Mouse (Mus musculus): ENCODE measurements around the gene Zfp143. TPM values are rescaled to one million over a fixed set of nuclear protein-coding genes. Genes with fewer than 3 reads are reported as not detected.
"Not testable (repeated sequence)": the region's sequence is repeated elsewhere in the genome, so short reads cannot be mapped to it uniquely, and the experiment has no call there.

Zfp143 gene
- 26.1 and 26.8 TPM in 2 replicates for polyA plus RNA-seq (2016; fragmentation: Nextera tagmentation; extraction: Ambion mirVana)

DNA sequence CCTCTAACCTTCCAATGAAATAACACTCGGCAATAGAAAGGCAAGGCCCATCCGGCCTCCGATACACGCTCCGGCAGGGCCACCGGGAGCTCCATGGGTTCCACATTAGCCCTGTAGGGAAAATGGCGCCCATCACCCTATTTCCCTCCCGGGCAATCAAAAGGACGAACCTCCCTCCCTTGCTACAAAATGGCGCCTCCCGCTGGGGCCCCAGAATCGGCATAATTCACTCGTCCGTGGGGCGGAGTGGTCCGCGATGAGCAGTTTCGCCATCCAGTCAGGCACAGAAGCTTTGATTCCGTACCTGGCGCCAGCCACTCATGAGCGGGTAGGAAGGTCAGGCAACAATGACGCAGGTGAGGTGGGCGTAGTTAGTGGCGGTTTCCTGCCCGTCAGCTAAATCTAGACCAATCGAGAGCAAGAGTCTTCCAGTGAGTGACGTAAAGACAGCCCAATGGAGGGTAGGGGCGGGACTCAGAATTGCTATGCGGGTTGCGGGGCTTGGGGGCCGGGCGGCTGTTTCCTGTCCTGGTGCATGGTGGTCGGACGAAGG lies at the start of gene Zfp143:
Zfp143 (plus strand) TSS at position 19 of the 553 bp plus-strand sequence.
- H3K27ac ChIP-seq (replicated peaks), result peak within 1 kb of the TSS; percentile 99
- DNase-seq (ENCODE audit: low spot score), result peak; percentile 99
- H3K4me1 ChIP-seq, result peaks cover 13% of the 10 kb centered on the region
- WGBS, result under 1% methylated on average over 34 of the region's 34 CpGs
- H3K9me3 ChIP-seq, result no peaks in the 10 kb centered on the region
- H3K36me3 ChIP-seq (replicated peaks), result peaks cover 60% of the 10 kb centered on the region
- no peaks in the 10 kb centered on the region for H3K27me3 ChIP-seq (replicated peaks; ENCODE audit: low read depth, poor library complexity, severe bottlenecking)
- peak within 1 kb of the TSS; percentile 74 for H3K4me3 ChIP-seq

DNA sequence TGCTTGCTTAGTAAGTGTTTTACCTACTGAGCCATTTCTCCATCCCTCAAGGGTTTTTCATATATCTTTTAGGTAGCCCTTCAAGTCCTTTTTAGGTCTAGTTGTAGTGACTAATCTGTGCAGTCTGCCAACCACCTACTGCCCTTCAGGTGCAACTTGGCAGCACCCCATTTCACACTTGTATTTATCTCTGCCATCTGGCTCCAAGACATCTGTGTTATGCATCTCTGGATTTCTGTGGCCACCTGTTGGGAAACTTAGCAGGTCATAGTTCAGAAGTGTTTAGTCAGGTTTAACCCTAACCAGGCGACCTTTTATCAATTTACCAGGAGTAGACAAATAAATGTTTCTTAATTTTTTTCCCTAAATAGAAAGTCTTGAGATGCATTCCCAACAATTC lies 49.6 kb upstream of the Zfp143 start:
- 56% methylated on average over 1 of the region's 1 CpGs for WGBS
- Histone ChIP-seq H3K27me3 (replicated peaks; ENCODE audit: low read depth, poor library complexity, severe bottlenecking) (no peaks in the 10 kb centered on the region), H3K36me3 (replicated peaks) (no peaks in the 10 kb centered on the region), H3K27ac (replicated peaks) (no peak overlapping the region), H3K9me3 (no peaks in the 10 kb centered on the region), H3K4me3 (no peak overlapping the region), H3K4me1 (no peaks in the 10 kb centered on the region)
- no peak for DNase-seq (ENCODE audit: low spot score)

DNA sequence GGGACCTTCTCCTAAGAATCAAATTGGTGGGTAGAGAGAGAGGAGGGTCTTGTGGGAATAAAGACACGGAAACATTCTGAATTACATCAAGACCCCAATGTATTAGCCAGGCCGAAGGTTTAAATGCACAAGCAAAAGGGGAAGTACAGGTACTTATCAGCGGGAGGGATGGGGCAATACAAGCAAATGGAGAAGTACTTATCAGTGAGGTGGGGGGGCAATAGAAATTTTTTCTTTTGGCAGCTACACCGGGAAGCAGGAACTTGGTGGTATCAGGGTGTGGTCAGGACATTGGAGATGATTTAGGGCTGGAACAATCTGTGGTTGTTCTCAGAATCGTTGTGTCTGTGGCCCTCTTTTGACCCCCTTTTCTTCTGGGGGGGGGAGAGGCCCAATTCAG lies 46.7 kb upstream of the Zfp143 start:
- H3K27ac ChIP-seq (replicated peaks), result no peak overlapping the region
- H3K4me1 ChIP-seq, result 0 out of 2 replicates have a peak, but pooled peaks cover 5% of the 10 kb centered on the region
- no peak for DNase-seq (ENCODE audit: low spot score)
- no peak overlapping the region for H3K4me3 ChIP-seq
- H3K36me3 ChIP-seq (replicated peaks), result no peaks in the 10 kb centered on the region
- no peaks in the 10 kb centered on the region for H3K9me3 ChIP-seq
- no peaks in the 10 kb centered on the region for H3K27me3 ChIP-seq (replicated peaks; ENCODE audit: low read depth, poor library complexity, severe bottlenecking)
- 80% methylated on average over 5 of the region's 5 CpGs for WGBS

DNA sequence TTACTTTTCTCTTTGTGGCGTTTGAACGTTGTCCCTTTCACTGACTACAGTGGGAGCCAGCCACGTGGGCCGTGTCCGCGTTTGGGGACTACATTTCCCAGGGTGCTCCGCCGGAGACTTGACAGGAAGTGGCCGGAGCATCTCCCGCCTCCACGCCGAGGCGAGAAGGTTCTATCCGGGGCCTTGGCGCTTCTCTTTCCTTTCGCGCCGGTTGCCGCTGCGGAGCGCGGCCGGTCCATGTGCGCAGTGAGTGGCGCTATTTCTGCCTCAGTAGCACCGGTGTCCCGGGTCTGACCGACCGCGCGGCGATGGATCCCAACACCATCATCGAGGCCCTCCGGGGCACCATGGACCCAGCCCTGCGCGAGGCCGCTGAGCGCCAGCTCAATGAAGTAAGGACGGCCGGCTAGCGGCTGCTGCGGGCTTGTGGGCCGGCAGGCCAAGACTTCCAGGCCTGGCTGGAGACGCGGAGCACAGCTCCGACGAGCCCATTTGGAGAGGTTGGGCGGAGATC lies 42.8 kb upstream of the Zfp143 start, which contains the start of gene Ipo7:
Ipo7 (plus strand) TSS at position 158 of the 514 bp plus-strand sequence.
- DNase-seq (ENCODE audit: low spot score), result peak; percentile 94
- under 1% methylated on average over 48 of the region's 48 CpGs for whole genome bisulfite sequencing
- peak within 1 kb of the TSS; percentile 95 for H3K27ac ChIP-seq (replicated peaks)

DNA sequence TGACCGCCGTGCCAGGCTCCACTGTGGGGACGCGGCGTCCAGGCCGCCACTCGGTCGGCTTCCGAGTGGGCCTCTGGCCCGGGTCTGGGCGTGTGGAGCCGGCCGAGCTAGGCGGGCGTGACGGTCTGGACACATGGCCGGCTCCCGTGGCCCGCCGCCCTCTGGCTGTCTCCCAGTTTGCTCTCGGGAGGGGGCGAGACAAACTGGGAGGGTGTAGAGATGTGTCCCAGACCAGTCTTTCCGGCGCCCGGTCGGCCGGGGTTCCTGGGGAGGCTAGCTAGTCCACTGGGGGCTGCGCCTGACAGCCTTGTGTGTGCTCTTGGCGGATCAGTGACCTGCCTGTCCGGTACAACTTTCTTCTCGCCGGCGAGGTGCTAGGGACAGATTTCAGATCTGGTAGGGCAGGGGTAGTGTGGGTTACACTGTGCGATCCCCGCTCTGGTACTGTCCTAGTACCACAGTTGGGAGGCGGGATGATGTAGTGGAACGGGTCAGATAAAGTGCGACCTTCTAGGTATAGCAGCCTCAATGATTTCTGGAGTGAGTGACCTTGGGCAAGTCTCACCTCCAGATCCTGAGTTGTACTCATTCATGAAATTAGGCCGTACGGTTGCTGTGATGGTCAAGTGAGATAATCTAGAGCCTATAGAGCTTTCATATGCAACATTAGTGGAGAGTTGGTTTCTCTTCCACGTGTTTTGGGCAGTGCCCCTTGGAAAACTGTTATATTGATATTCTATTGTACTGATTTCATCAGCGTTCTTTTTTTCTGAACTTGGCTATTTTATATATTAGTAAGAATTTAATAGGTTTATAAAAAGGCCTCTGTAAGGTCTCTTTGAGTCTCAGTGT lies 42.2 kb upstream of the Zfp143 start:
- H3K27me3 ChIP-seq (replicated peaks; ENCODE audit: low read depth, poor library complexity, severe bottlenecking), result no peaks in the 10 kb centered on the region
- peaks cover 14% of the 10 kb centered on the region for H3K4me1 ChIP-seq
- no peak for DNase-seq (ENCODE audit: low spot score)
- WGBS, result under 1% methylated on average over 42 of the region's 42 CpGs
- peak overlapping the region; percentile 95 for H3K27ac ChIP-seq (replicated peaks)
- peaks cover 28% of the 10 kb centered on the region for H3K36me3 ChIP-seq (replicated peaks)
- peak overlapping the region; percentile 97 for H3K4me3 ChIP-seq
- no peaks in the 10 kb centered on the region for H3K9me3 ChIP-seq

More for the DNA sequence above, 42.8 kb upstream of the Zfp143 start, which contains the start of gene Ipo7:
- H3K27me3 ChIP-seq (replicated peaks; ENCODE audit: low read depth, poor library complexity, severe bottlenecking), result no peaks in the 10 kb centered on the region
- H3K36me3 ChIP-seq (replicated peaks), result peaks cover 22% of the 10 kb centered on the region
- H3K4me3 ChIP-seq, result peak within 1 kb of the TSS; percentile 97
- peaks cover 14% of the 10 kb centered on the region for H3K4me1 ChIP-seq
- no peaks in the 10 kb centered on the region for H3K9me3 ChIP-seq

DNA sequence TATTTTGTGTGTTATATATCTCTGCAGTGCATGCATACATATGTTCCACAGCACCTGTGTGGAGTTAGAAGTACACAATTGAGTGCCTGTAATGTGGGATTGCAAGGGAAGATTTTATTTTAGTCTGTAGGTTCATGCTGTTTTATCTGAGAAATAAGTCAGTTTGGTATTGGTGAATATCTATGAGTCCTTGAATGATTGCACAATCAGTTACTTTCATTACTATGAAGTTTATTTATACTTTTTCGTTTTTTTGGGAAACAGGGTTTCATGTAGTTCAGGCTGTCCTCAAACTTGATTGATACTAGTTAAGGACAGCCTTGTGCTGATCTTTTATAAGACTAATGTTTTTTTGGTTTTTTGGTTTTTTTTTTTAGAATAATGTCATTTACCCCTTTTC lies 37.5 kb upstream of the Zfp143 start:
- H3K9me3 ChIP-seq, result peaks cover 7% of the 10 kb centered on the region; the same call in 1 of the 2 replicates
- H3K36me3 ChIP-seq (replicated peaks), result peaks cover 65% of the 10 kb centered on the region
- H3K27me3 ChIP-seq (replicated peaks; ENCODE audit: low read depth, poor library complexity, severe bottlenecking), result no peaks in the 10 kb centered on the region
- no peak for DNase-seq (ENCODE audit: low spot score)
- H3K4me1 ChIP-seq, result peaks cover 14% of the 10 kb centered on the region
- no peak overlapping the region for H3K27ac ChIP-seq (replicated peaks)
- H3K4me3 ChIP-seq, result no peak overlapping the region
- 84% methylated on average over 1 of the region's 1 CpGs for WGBS

DNA sequence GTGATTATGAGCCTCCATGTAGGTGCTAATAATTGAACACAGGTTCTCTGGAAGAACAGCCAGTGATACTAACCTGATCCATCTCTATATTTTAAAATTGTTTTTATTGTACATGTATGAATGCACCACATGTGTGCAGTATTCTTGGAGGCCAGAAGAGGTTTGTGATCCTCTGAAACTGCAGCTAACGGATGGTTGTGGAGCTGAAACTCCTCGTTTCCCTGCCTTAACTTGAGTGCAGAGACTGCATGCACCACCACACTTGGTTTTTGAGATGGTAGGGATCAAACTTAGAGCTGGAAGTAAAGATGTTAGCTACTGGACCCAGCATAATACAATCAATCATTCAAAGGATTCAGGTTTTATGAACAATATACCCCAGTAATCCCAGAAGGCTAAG lies 34.4 kb upstream of the Zfp143 start:
- Histone ChIP-seq H3K9me3 (peaks cover 7% of the 10 kb centered on the region; the same call in 1 of the 2 replicates), H3K27me3 (replicated peaks; ENCODE audit: low read depth, poor library complexity, severe bottlenecking) (no peaks in the 10 kb centered on the region), H3K36me3 (replicated peaks) (peaks cover 90% of the 10 kb centered on the region), H3K27ac (replicated peaks) (no peak overlapping the region), H3K4me3 (no peak overlapping the region), H3K4me1 (no peaks in the 10 kb centered on the region)
- no peak for DNase-seq (ENCODE audit: low spot score)
- WGBS, result 86% methylated on average over 2 of the region's 2 CpGs

DNA sequence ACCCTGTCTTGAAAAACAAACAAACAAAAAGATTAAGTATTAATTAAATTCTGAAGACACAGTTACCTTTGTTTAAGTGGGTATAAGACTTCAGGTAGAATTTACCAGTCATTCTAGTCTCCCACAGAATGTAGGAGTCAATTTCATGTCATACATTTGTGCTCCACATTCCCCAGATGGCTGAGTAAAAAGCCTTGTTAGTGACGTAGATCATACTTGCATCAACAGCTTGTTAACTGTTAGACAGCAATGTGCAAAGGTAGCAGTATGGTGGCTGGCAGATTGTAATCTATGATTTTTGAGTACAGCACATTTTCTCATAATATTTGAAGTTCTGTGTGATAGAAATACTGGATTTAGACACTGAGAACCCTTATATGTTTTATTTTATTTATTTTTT lies 32.2 kb upstream of the Zfp143 start:
- no peak for DNase-seq (ENCODE audit: low spot score)
- peaks cover 91% of the 10 kb centered on the region for H3K36me3 ChIP-seq (replicated peaks)
- no peaks in the 10 kb centered on the region for H3K27me3 ChIP-seq (replicated peaks; ENCODE audit: low read depth, poor library complexity, severe bottlenecking)
- no peak overlapping the region for H3K27ac ChIP-seq (replicated peaks)
- H3K9me3 ChIP-seq, result peaks cover 7% of the 10 kb centered on the region; the same call in 1 of the 2 replicates
- WGBS, result 86% methylated on average over 1 of the region's 1 CpGs
- H3K4me1 ChIP-seq, result no peaks in the 10 kb centered on the region
- H3K4me3 ChIP-seq, result no peak overlapping the region

DNA sequence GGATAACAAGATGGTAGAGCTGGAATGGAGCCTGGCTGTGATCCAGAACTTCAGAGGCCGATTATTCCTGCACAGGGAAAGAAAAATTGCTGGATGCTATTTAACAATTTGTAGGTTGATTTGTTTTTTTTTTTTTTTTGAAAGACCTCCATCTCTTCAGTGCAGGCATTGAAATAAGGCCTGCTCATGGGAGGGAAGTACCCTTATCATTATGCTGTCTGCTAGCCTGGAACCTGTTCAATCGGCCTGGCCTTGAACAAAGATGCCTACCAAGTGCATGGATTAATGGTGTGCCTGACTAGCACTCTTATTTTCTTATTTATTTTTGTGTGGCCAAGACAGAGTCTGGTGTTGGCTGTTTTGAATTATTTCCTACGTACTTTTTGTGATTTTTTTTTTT lies 30.7 kb upstream of the Zfp143 start:
- H3K4me1 ChIP-seq, result no peaks in the 10 kb centered on the region
- DNase-seq (ENCODE audit: low spot score), result no peak
- no peaks in the 10 kb centered on the region for H3K9me3 ChIP-seq
- no peaks in the 10 kb centered on the region for H3K27me3 ChIP-seq (replicated peaks; ENCODE audit: low read depth, poor library complexity, severe bottlenecking)
- H3K4me3 ChIP-seq, result no peak overlapping the region
- WGBS, result 91% methylated on average over 3 of the region's 3 CpGs
- no peak overlapping the region for H3K27ac ChIP-seq (replicated peaks)
- H3K36me3 ChIP-seq (replicated peaks), result peaks cover 91% of the 10 kb centered on the region

DNA sequence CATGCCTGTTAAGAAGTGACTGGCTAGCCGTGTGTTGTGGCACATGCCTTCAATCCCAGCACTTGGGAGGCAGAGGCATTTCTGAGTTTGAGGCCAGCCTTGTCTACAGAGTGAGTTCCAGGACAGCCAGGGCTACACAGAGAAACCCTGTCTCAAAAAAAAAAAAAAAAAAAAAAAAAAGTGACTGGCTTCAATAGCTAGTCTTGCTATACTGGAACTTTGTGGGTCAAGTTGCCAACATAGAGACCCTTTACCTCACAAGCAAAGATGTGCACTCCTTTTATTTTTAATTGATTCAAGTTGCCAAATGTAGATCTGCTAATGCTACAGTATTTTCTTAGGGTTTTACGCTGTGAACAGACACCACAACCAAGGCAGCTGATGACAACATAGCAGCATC lies 3.3 kb upstream of the Zfp143 start:
- H3K36me3 ChIP-seq (replicated peaks), result peaks cover 73% of the 10 kb centered on the region
- H3K4me3 ChIP-seq; H3K27me3 ChIP-seq (replicated peaks; ENCODE audit: low read depth, poor library complexity, severe bottlenecking); DNase-seq (ENCODE audit: low spot score); H3K4me1 ChIP-seq; H3K27ac ChIP-seq (replicated peaks); H3K9me3 ChIP-seq: not testable (repeated sequence)
- 93% methylated on average over 2 of the region's 2 CpGs for WGBS

DNA sequence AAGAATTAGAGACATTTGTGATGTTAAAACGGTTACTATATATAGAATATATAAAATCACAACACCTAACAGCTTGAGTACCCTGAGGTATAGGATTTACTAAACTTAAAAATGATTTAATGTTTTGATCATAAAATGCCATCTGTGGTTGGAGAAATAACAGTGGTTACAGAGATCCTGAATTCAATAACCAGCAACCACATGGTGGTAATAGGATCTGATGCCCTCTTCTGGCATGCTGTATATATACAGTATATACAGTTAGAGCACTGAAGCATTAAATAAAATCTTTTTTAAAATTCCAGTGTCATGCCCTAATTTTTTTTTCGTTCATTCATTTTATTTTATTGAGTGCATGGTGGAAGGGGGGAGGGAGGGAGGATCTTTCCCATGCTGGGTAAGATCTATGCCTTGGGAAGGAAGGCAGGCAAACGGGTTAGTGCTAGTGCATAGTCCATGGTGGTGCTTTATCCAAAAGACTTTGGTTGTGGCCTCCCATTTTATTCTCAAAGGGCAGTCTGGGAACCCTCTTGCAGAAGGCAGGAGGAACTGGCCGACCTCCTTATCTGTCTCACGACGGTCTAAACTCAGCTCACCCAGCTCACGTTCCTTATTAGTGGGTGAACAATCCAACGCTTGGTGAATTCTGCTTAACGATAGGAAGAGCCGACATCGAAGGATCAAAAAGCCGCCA lies 1.8 kb upstream of the Zfp143 start:
- H3K4me3 ChIP-seq, result no peak overlapping the region
- no peaks in the 10 kb centered on the region for H3K27me3 ChIP-seq (replicated peaks; ENCODE audit: low read depth, poor library complexity, severe bottlenecking)
- peaks cover 13% of the 10 kb centered on the region for H3K4me1 ChIP-seq
- H3K9me3 ChIP-seq, result no peaks in the 10 kb centered on the region
- DNase-seq (ENCODE audit: low spot score), result no peak
- 90% methylated on average over 12 of the region's 12 CpGs for WGBS
- peaks cover 70% of the 10 kb centered on the region for H3K36me3 ChIP-seq (replicated peaks)
- H3K27ac ChIP-seq (replicated peaks), result no peak overlapping the region

DNA sequence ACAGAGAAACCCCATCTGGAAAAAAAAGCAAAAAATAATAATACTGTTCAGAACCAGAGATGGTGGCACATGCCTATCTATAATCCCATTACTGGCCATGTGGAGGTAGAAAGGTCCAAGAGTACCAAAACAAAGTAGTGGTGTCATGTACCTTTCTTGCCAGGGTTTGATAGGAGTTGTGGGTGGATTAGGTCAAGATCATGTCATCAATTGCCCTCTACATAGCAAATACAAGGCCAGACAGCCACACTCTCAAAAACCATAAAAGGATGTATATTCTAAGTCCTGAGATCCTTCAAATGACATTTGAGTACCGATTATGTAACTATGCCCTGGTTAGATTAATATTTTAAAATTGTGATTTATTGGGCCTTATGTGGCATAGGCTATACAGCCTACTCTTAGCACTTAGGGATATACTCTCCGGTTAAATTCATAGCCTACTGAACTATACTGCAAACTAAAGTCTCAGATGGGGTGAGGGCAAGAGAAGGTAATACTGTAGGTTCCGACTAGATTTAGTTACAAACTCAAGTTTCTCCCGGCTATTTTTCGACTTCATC lies 830 bp upstream of the Zfp143 start:
- Histone ChIP-seq H3K27me3 (replicated peaks; ENCODE audit: low read depth, poor library complexity, severe bottlenecking) (no peaks in the 10 kb centered on the region), H3K4me1 (peaks cover 13% of the 10 kb centered on the region), H3K9me3 (no peaks in the 10 kb centered on the region), H3K36me3 (replicated peaks) (peaks cover 63% of the 10 kb centered on the region), H3K4me3 (peak overlapping the region; percentile 74), H3K27ac (replicated peaks) (peak overlapping the region; percentile 99)
- WGBS, result 22% methylated on average over 5 of the region's 5 CpGs
- DNase-seq (ENCODE audit: low spot score), result no peak

Measured in embryonic facial prominence, embryonic 10.5 days (tissue).